Mouse (Mus musculus) liver, embryonic 12.5 days (tissue): ENCODE data around the gene Vmn1r223. TPM values are rescaled to one million over a fixed set of nuclear protein-coding genes. Genes with fewer than 3 reads are reported as not detected.
A peak's percentile ranks its signal among the peaks of the same experiment; 100 is the strongest.

Source experiments
- ATAC-seq: fragments of 200-750 bp; cut with Nextera tagmentation; 2 replicates; pipeline ENCODE4 v1.8.0; 2017; ENCODE audit warnings: moderate number of reproducible peaks, mild to moderate bottlenecking, moderate library complexity
- H3K27ac ChIP-seq: fragments of 300-500 bp; sonication (generic); 2 replicates; pipeline ENCODE4 v1.5.1; 2016; ENCODE audit warnings: mild to moderate bottlenecking
- H3K27me3 ChIP-seq: fragments of 300-500 bp; sonication (generic); replicated peaks from 2 replicates; pipeline ENCODE4 v1.6.1; 2016; ENCODE audit warnings: mild to moderate bottlenecking, moderate library complexity
- H3K36me3 ChIP-seq: fragments of 300-500 bp; sonication (generic); 2 replicates; pipeline ENCODE4 v1.6.1; 2016; ENCODE audit warnings: mild to moderate bottlenecking, moderate library complexity
- H3K4me1 ChIP-seq: fragments of 300-500 bp; sonication (generic); 2 replicates; pipeline ENCODE4 v1.6.1; 2016
- H3K4me2 ChIP-seq: fragments of 300-500 bp; sonication (generic); 2 replicates; pipeline ENCODE4 v1.6.1; 2016; ENCODE audit warnings: mild to moderate bottlenecking, moderate library complexity
- H3K4me3 ChIP-seq: fragments of 300-500 bp; sonication (generic); 2 replicates; pipeline ENCODE4 v1.5.1; 2016; ENCODE audit warnings: mild to moderate bottlenecking, moderate library complexity
- H3K9ac ChIP-seq: fragments of 300-500 bp; sonication (generic); 2 replicates; pipeline ENCODE4 v1.6.1; 2016; ENCODE audit warnings: mild to moderate bottlenecking, moderate library complexity
- H3K9me3 ChIP-seq: fragments of 300-500 bp; sonication (generic); replicated peaks from 2 replicates; pipeline ENCODE4 v1.6.1; 2016; ENCODE audit warnings: mild to moderate bottlenecking, moderate library complexity
- WGBS: fragments of 180-500 bp; shearing (Covaris S2); methylation state at CpG from one replicate; pipeline ENCODE4 v1.1.7; 2016; ENCODE audit not compliant: insufficient replicate concordance; 5-methylcytosine and 5-hydroxymethylcytosine counted together
- polyA plus RNA-seq: library from polyadenylated mRNA; unstranded; fragments of >200 nt; fragmentation: Nextera tagmentation; extraction: Ambion mirVana; gene quantifications from 2 replicates; pipeline ENCODE4 v1.2.1, GENCODE M21; 2016

The Vmn1r223 gene
- polyA plus RNA-seq, 1 experiment from 2014 or later = not detected

GRCm38 (mm10) chr13:23285921-23286720, 39.2 kb downstream of the Vmn1r223 start:
- Histone ChIP-seq H3K27ac (no peak overlapping the region), H3K4me3 (peak overlapping the region; percentile 53), H3K9me3 (no peaks in the 10 kb centered on the region), H3K4me2 (peak overlapping the region; percentile 82), H3K4me1 (peaks cover 7% of the 10 kb centered on the region), H3K9ac (peak overlapping the region; percentile 19), H3K27me3 (peaks cover 40% of the 10 kb centered on the region), H3K36me3 (no peaks in the 10 kb centered on the region)
- 0 out of 2 replicates have a peak, but pooled peaks have one; percentile 25 for ATAC-seq
- under 1% methylated on average over 35 of the region's 35 CpGs for WGBS

- Histone ChIP-seq H3K4me3 (peak overlapping the region; percentile 53), H3K9me3 (no peaks in the 10 kb centered on the region), H3K9ac (0 out of 2 replicates have a peak overlapping the region, but pooled peaks have one; percentile 19), H3K27me3 (peaks cover 40% of the 10 kb centered on the region), H3K4me1 (peaks cover 7% of the 10 kb centered on the region), H3K4me2 (peak overlapping the region; percentile 82), H3K36me3 (no peaks in the 10 kb centered on the region), H3K27ac (no peak overlapping the region)
- ATAC-seq = no peak
- WGBS = 1% methylated on average over 19 of the region's 19 CpGs
These were observed 39.9 kb downstream of the Vmn1r223 start for GRCm38 (mm10) chr13:23286721-23287362.

- no peaks in the 10 kb centered on the region for H3K36me3 ChIP-seq
- H3K4me3 ChIP-seq = peak overlapping the region; percentile 68
- H3K27me3 ChIP-seq = 0 out of 2 replicates have a peak, but pooled peaks cover 3% of the 10 kb centered on the region
- H3K9ac ChIP-seq = peak overlapping the region; percentile 58; the same call in 1 of the 2 replicates
- no peaks in the 10 kb centered on the region for H3K9me3 ChIP-seq
- 3% methylated on average over 5 of the region's 5 CpGs for WGBS
- no peak for ATAC-seq
- H3K4me1 ChIP-seq = peaks cover 30% of the 10 kb centered on the region
- peak overlapping the region; percentile 89 for H3K4me2 ChIP-seq
- no peak overlapping the region for H3K27ac ChIP-seq
These were observed 50.8 kb downstream of the Vmn1r223 start for GRCm38 (mm10) chr13:23297737-23298136.

GRCm38 (mm10) chr13:23298445-23299232, 51.7 kb downstream of the Vmn1r223 start:
- 1% methylated on average over 21 of the region's 21 CpGs for WGBS
- H3K4me2 ChIP-seq = peak overlapping the region; percentile 89
- H3K4me3 ChIP-seq = peak overlapping the region; percentile 68
- peak overlapping the region; percentile 20; the same call in 1 of the 2 replicates for H3K27ac ChIP-seq
- no peaks in the 10 kb centered on the region for H3K9me3 ChIP-seq
- ATAC-seq = peak; percentile 90
- H3K27me3 ChIP-seq = 0 out of 2 replicates have a peak, but pooled peaks cover 3% of the 10 kb centered on the region
- H3K36me3 ChIP-seq = no peaks in the 10 kb centered on the region
- peak overlapping the region; percentile 73 for H3K9ac ChIP-seq
- H3K4me1 ChIP-seq = peaks cover 30% of the 10 kb centered on the region

- Histone ChIP-seq H3K27ac (peak overlapping the region; percentile 20; the same call in 1 of the 2 replicates), H3K9ac (peak overlapping the region; percentile 73), H3K4me2 (peak overlapping the region; percentile 89), H3K4me3 (peak overlapping the region; percentile 68), H3K4me1 (peaks cover 30% of the 10 kb centered on the region), H3K27me3 (0 out of 2 replicates have a peak, but pooled peaks cover 3% of the 10 kb centered on the region), H3K36me3 (no peaks in the 10 kb centered on the region), H3K9me3 (no peaks in the 10 kb centered on the region)
- ATAC-seq = peak; percentile 46
- WGBS = under 1% methylated on average over 22 of the region's 22 CpGs
These were observed 52.5 kb downstream of the Vmn1r223 start for GRCm38 (mm10) chr13:23299276-23299998.

- Histone ChIP-seq H3K27ac (no peak overlapping the region), H3K4me2 (peak overlapping the region; percentile 89), H3K36me3 (no peaks in the 10 kb centered on the region), H3K4me1 (peaks cover 30% of the 10 kb centered on the region), H3K9me3 (no peaks in the 10 kb centered on the region), H3K27me3 (0 out of 2 replicates have a peak, but pooled peaks cover 3% of the 10 kb centered on the region), H3K4me3 (peak overlapping the region; percentile 68), H3K9ac (peak overlapping the region; percentile 73)
- WGBS = under 1% methylated on average over 13 of the region's 13 CpGs
- no peak for ATAC-seq
These were observed 53.0 kb downstream of the Vmn1r223 start for GRCm38 (mm10) chr13:23299999-23300341.

Other genes with a start within 250 kb of the Vmn1r223 start
- not detected in 2 replicates for gene Vmn1r213, start 239.5 kb upstream of the Vmn1r223 start, polyA plus RNA-seq
- not detected in 2 replicates for gene Vmn1r214, start 216.7 kb upstream of the Vmn1r223 start, polyA plus RNA-seq
- gene Vmn1r215, start 179.1 kb upstream of the Vmn1r223 start, polyA plus RNA-seq = not detected in 2 replicates
- not detected in 2 replicates for gene Vmn1r217, start 128.9 kb upstream of the Vmn1r223 start, polyA plus RNA-seq
- not detected in 2 replicates for gene Vmn1r218, start 114.0 kb upstream of the Vmn1r223 start, polyA plus RNA-seq
- gene Vmn1r219, start 87.8 kb upstream of the Vmn1r223 start, polyA plus RNA-seq = not detected in 2 replicates
- not detected in 2 replicates for gene Vmn1r220, start 59.2 kb upstream of the Vmn1r223 start, polyA plus RNA-seq
- not detected in 2 replicates for gene Vmn1r221, start 33.0 kb upstream of the Vmn1r223 start, polyA plus RNA-seq
- gene Vmn1r222, start 11.2 kb upstream of the Vmn1r223 start, polyA plus RNA-seq = not detected in 2 replicates
- gene Zfp322a, start 122.1 kb downstream of the Vmn1r223 start, polyA plus RNA-seq = 19.5 and 21.6 TPM in 2 replicates
- 8.8 and 9.6 TPM in 2 replicates for gene Abt1, start 176.7 kb downstream of the Vmn1r223 start, polyA plus RNA-seq
- 1.9 and 2.5 TPM in 2 replicates for gene Btn1a1, start 218.8 kb downstream of the Vmn1r223 start, polyA plus RNA-seq
- 0.07 TPM in 1 of 2 replicates, not detected in the other for gene Btn2a2, start 241.7 kb downstream of the Vmn1r223 start, polyA plus RNA-seq